Mouse (Mus musculus) forelimb bud, embryonic 11.5 days (tissue): ENCODE results near the gene Tbc1d16.

ENCODE experiments used
- DNase-seq: peaks from one replicate; pipeline ENCODE4 v3.0.0-alpha.2; 2012; ENCODE audit warnings: low read depth, low spot score

Gene Tbc1d16

GRCm38 (mm10) chr11:119236354-119236753, 8.1 kb upstream of the Tbc1d16 start:
- DNase-seq, result no peak

- peak; percentile 73 for DNase-seq
These were observed 7.3 kb upstream of the Tbc1d16 start for GRCm38 (mm10) chr11:119235596-119235995.

- DNase-seq, result no peak
These were observed 6.5 kb upstream of the Tbc1d16 start for GRCm38 (mm10) chr11:119234770-119235169.

GRCm38 (mm10) chr11:119228846-119229626, 737 bp upstream of the Tbc1d16 start:
- DNase-seq, result peak; percentile 95

GRCm38 (mm10) chr11:119227591-119227990, 708 bp downstream of the Tbc1d16 start:
- no peak for DNase-seq

GRCm38 (mm10) chr11:119225634-119226033, 2.7 kb downstream of the Tbc1d16 start:
- no peak for DNase-seq

GRCm38 (mm10) chr11:119224926-119225325, 3.4 kb downstream of the Tbc1d16 start:
- DNase-seq, result no peak

- DNase-seq, result no peak
These were observed 5.0 kb downstream of the Tbc1d16 start for GRCm38 (mm10) chr11:119223124-119223890.

- no peak for DNase-seq
These were observed 6.3 kb downstream of the Tbc1d16 start for GRCm38 (mm10) chr11:119221812-119222510.

GRCm38 (mm10) chr11:119219816-119220465, 8.4 kb downstream of the Tbc1d16 start:
- no peak for DNase-seq

- DNase-seq, result no peak
These were observed 10.4 kb downstream of the Tbc1d16 start for GRCm38 (mm10) chr11:119217861-119218260.

GRCm38 (mm10) chr11:119215905-119216507, 12.3 kb downstream of the Tbc1d16 start:
- no peak for DNase-seq

- DNase-seq, result no peak
These were observed 13.0 kb downstream of the Tbc1d16 start for GRCm38 (mm10) chr11:119215038-119215904.

- no peak for DNase-seq
These were observed 15.0 kb downstream of the Tbc1d16 start for GRCm38 (mm10) chr11:119213166-119213885.

GRCm38 (mm10) chr11:119211604-119212309, 16.5 kb downstream of the Tbc1d16 start:
- peak; percentile 76 for DNase-seq

GRCm38 (mm10) chr11:119210321-119211100, 17.8 kb downstream of the Tbc1d16 start:
- no peak for DNase-seq

- DNase-seq, result no peak
These were observed 18.8 kb downstream of the Tbc1d16 start for GRCm38 (mm10) chr11:119209371-119210025.
